Mouse (Mus musculus) kidney, postnatal 25 days (tissue): ENCODE data around the gene Adgrl1.
A peak's percentile ranks its signal among the peaks of the same experiment; 100 is the strongest.

ENCODE experiments used
- DNase-seq, 2 experiments: peaks; one replicate each; pipeline ENCODE4 v3.0.0; 2021; ENCODE audit warnings: mixed read lengths in 2 of 2

Gene Adgrl1

GRCm38 (mm10) chr8:83899363-83900252 is at the start of gene Adgrl1:
Adgrl1 (plus strand) TSS chr8:83900105.
- peak; percentile 86 to 92 for DNase-seq

- DNase-seq, result no peak
Observed at GRCm38 (mm10) chr8:83852329-83852728, 47.6 kb upstream of the Adgrl1 start.

- no peak for DNase-seq
Observed at GRCm38 (mm10) chr8:83853323-83854050, 46.4 kb upstream of the Adgrl1 start.

- no peak for DNase-seq
Observed at GRCm38 (mm10) chr8:83856486-83857065, 43.3 kb upstream of the Adgrl1 start.

GRCm38 (mm10) chr8:83862439-83863268 is 37.3 kb upstream of the Adgrl1 start:
- DNase-seq, result no peak

GRCm38 (mm10) chr8:83874881-83875655 is 24.8 kb upstream of the Adgrl1 start:
- peak; percentile 32 to 60 for DNase-seq

- DNase-seq, result no peak
Observed at GRCm38 (mm10) chr8:83875656-83876040, 24.3 kb upstream of the Adgrl1 start.

GRCm38 (mm10) chr8:83876080-83876837 is 23.6 kb upstream of the Adgrl1 start:
- DNase-seq, result no peak

GRCm38 (mm10) chr8:83876838-83877223 is 23.1 kb upstream of the Adgrl1 start:
- DNase-seq, result no peak

- DNase-seq, result no peak
Observed at GRCm38 (mm10) chr8:83888409-83888808, 11.5 kb upstream of the Adgrl1 start.

- DNase-seq, result no peak
Observed at GRCm38 (mm10) chr8:83892061-83892460, 7.8 kb upstream of the Adgrl1 start.

- peak; percentile 84 to 88 for DNase-seq
Observed at GRCm38 (mm10) chr8:83893915-83894314, 6.0 kb upstream of the Adgrl1 start.

GRCm38 (mm10) chr8:83895894-83896293 is 4.0 kb upstream of the Adgrl1 start:
- peak; percentile 48 to 56 for DNase-seq

GRCm38 (mm10) chr8:83896461-83896860 is 3.4 kb upstream of the Adgrl1 start:
- DNase-seq, result peak in 1 of 2 experiments; percentile 26

GRCm38 (mm10) chr8:83897211-83897610 is 2.7 kb upstream of the Adgrl1 start:
- peak; percentile 50 to 62 for DNase-seq

- DNase-seq, result peak in 1 of 2 experiments; percentile 50
Observed at GRCm38 (mm10) chr8:83898456-83898855, 1.4 kb upstream of the Adgrl1 start.

GRCm38 (mm10) chr8:83898985-83899362 is 931 bp upstream of the Adgrl1 start:
- peak; percentile 62 to 77 for DNase-seq

- peak in 1 of 2 experiments; percentile 47 for DNase-seq
Observed at GRCm38 (mm10) chr8:83900266-83900956, 506 bp downstream of the Adgrl1 start.

GRCm38 (mm10) chr8:83900957-83901270 is 1.0 kb downstream of the Adgrl1 start:
- no peak for DNase-seq
